Mouse (Mus musculus) sigmoid colon, adult 10 weeks (tissue): ENCODE measurements around the gene Vmn1r132. TPM values are rescaled to one million over a fixed set of nuclear protein-coding genes. Genes with fewer than 3 reads are reported as not detected.

ENCODE experiments used
- polyA plus RNA-seq: library from polyadenylated mRNA; stranded (reverse); fragments of 350-450 nt; fragmentation: Illumina TruSeq; extraction: RNeasy Lipid Tissue Mini Kit (QIAGEN cat#74804); gene quantifications from one replicate; pipeline ENCODE4 v1.2.3, GENCODE M21; 2014; ENCODE audit warnings: low read depth, low replicate concordance

Gene Vmn1r132
- polyA plus RNA-seq = not detected

GRCm38 (mm10) chr7:21613792-21614191, at the start of gene Vmn1r132:
TSS of gene Vmn1r132 (plus strand) at chr7:21614092.

Other genes with a start within 250 kb of the Vmn1r132 start
- not detected for gene Gm6882, start 181.3 kb upstream of the Vmn1r132 start, polyA plus RNA-seq
- gene Vmn1r130, start 102.3 kb upstream of the Vmn1r132 start, polyA plus RNA-seq = not detected
- not detected for gene Vmn1r131, start 68.0 kb upstream of the Vmn1r132 start, polyA plus RNA-seq
- gene Gm4175, start 147.4 kb downstream of the Vmn1r132 start, polyA plus RNA-seq = not detected
- gene Gm4177, start 182.6 kb downstream of the Vmn1r132 start, polyA plus RNA-seq = not detected
- not detected for gene Vmn1r135, start 218.3 kb downstream of the Vmn1r132 start, polyA plus RNA-seq
- not detected for gene Gm5725, start 230.2 kb downstream of the Vmn1r132 start, polyA plus RNA-seq